25 mouse cellular contexts compared by ENCODE assay signal in the genomic region with DNA sequence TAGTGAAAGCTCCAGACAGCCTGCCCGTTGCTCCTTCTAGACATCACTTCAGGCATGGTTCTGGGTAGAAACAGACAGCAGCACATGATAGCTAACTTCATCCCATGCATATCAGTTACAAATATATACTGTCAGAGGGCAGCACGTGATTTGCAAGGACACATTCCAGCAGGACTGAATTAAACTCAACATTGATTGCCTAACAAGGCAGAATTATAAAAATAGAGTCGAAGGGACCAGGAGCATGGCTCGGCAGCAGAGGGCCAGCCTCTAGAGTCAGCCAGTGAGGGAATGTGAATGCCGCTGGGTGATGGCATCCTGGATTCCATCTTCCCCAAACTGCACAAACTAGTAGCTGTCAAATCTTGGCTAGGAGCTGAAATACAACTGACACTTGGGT.
A peak's percentile ranks its signal among the peaks of the same experiment; 100 is the strongest.
DNase-seq lines count a peak whose midpoint lies in the region; ATAC-seq and TF ChIP-seq lines count a peak whose summit lies in the region.
"Had no signal": no experiment of that assay in that cellular context is flagged by ENCODE, and none has a peak within 500 bp of the region (broad histone marks: within the 10 kb centered on the region; RNA-seq: fewer than 3 reads in every experiment).

No protein-coding gene starts in this region.

- H3K27ac ChIP-seq in heart, embryonic 10.5 days: peak overlapping the region; percentile 65; the same call in 1 of the 2 replicates
- peak overlapping the region; percentile 64 to 71 for H3K27ac ChIP-seq in heart, embryonic 14.5 days (replicated peaks in 1 of 2; ENCODE audit: control insufficient read depth in 1 of 2, insufficient read depth in 1 of 2, low read depth in 2 of 2, low read length in 2 of 2)
- H3K27ac ChIP-seq in heart, postnatal 0 days (ENCODE audit: low read depth): peak overlapping the region; percentile 7
- H3K27ac ChIP-seq: embryonic facial prominence, embryonic 10.5 days; embryonic facial prominence, embryonic 13.5 days; forebrain, embryonic 12.5 days; forebrain, embryonic 15.5 days; heart, adult 2 months; hindbrain, embryonic 12.5 days; hindbrain, embryonic 15.5 days had no signal

- 0 out of 2 replicates have a peak, but pooled peaks have one; percentile 42 for TF ChIP-seq EP300 in heart, postnatal 0 days (IDR thresholded peaks at IDR 0.05; ENCODE audit: low read depth)

- no peak for TF ChIP-seq CTCF in heart, postnatal 0 days (IDR thresholded peaks at IDR 0.05; ENCODE audit: low read depth)

- ATAC-seq in heart, embryonic 14.5 days (ENCODE audit: insufficient number of reproducible peaks, insufficient read depth, low FRiP score, low read depth): peak; percentile 27; the same call in 1 of the 2 replicates
- peak; percentile 69 for ATAC-seq in heart, postnatal 0 days (ENCODE audit: insufficient read depth, low read depth)
- ATAC-seq: forebrain, embryonic 15.5 days; intestine, postnatal 0 days; Patski had no signal

- DNase-seq in heart, embryonic 10.5 days (ENCODE audit: low spot score): no peak
- no peak for DNase-seq in heart, postnatal 14 days
- no peak for DNase-seq in heart, postnatal 4 days
- DNase-seq in heart, postnatal 0 days (ENCODE audit: low spot score): peak; percentile 28
- no peak for DNase-seq in heart, adult 9 months (ENCODE audit: low spot score in 2 of 2)
- DNase-seq: adrenal gland, postnatal 10 days; adrenal gland, postnatal 36 days; B cell, adult 2 months; cerebellum, adult 8-10 months; cerebellum, postnatal 10 days; embryo, embryonic 11 days; gastrocnemius, postnatal 25 days; heart, adult 2 months; kidney, adult 2 months had no signal

- H3K4me2 ChIP-seq in heart, embryonic 14.5 days (ENCODE audit: low read length): no peak overlapping the region
- no peak overlapping the region for H3K4me2 ChIP-seq in heart, postnatal 0 days (ENCODE audit: low read depth, low read length)
- H3K4me2 ChIP-seq: embryonic facial prominence, embryonic 13.5 days; forebrain, embryonic 12.5 days; forebrain, embryonic 15.5 days; hindbrain, embryonic 12.5 days; hindbrain, embryonic 15.5 days had no signal

- H3K9me3 ChIP-seq in heart, embryonic 10.5 days: no peaks in the 10 kb centered on the region
- H3K9me3 ChIP-seq in heart, embryonic 14.5 days (ENCODE audit: control insufficient read depth, low read length): no peaks in the 10 kb centered on the region
- H3K9me3 ChIP-seq in heart, postnatal 0 days (replicated peaks; ENCODE audit: control insufficient read depth, low read length): no peaks in the 10 kb centered on the region
- H3K9me3 ChIP-seq: embryonic facial prominence, embryonic 10.5 days; embryonic facial prominence, embryonic 13.5 days; forebrain, embryonic 12.5 days; forebrain, embryonic 15.5 days; G1E; hindbrain, embryonic 12.5 days; hindbrain, embryonic 15.5 days had no signal

- intact Hi-C loops in heart, postnatal 14 days (cut with DNase I): no loop called here

- H3K9ac ChIP-seq in heart, embryonic 14.5 days (ENCODE audit: low read length): no peak overlapping the region
- H3K9ac ChIP-seq in heart, postnatal 0 days (replicated peaks; ENCODE audit: low read depth, low read length): no peak overlapping the region
- H3K9ac ChIP-seq: embryonic facial prominence, embryonic 13.5 days; forebrain, embryonic 12.5 days; forebrain, embryonic 15.5 days; hindbrain, embryonic 12.5 days; hindbrain, embryonic 15.5 days had no signal

- 61% methylated on average over 5 of the region's 5 CpGs for WGBS in heart, embryonic 10.5 days
- 34% methylated on average over 5 of the region's 5 CpGs for WGBS in heart, embryonic 14.5 days
- 34% methylated on average over 5 of the region's 5 CpGs for WGBS in heart, postnatal 0 days

- H3K36me3 ChIP-seq in heart, embryonic 10.5 days: no peaks in the 10 kb centered on the region
- H3K36me3 ChIP-seq in heart, embryonic 14.5 days (ENCODE audit: control insufficient read depth, insufficient read depth, low read length): no peaks in the 10 kb centered on the region
- no peaks in the 10 kb centered on the region for H3K36me3 ChIP-seq in heart, postnatal 0 days (replicated peaks; ENCODE audit: control insufficient read depth, insufficient read depth, low read length)
- H3K36me3 ChIP-seq: embryonic facial prominence, embryonic 10.5 days; embryonic facial prominence, embryonic 13.5 days; forebrain, embryonic 12.5 days; forebrain, embryonic 15.5 days; G1E; hindbrain, embryonic 12.5 days; hindbrain, embryonic 15.5 days had no signal

- no peaks in the 10 kb centered on the region for H3K27me3 ChIP-seq in heart, embryonic 10.5 days (ENCODE audit: insufficient read depth, poor library complexity, severe bottlenecking)
- no peaks in the 10 kb centered on the region for H3K27me3 ChIP-seq in heart, embryonic 14.5 days (ENCODE audit: control insufficient read depth, insufficient read depth, low read length)
- H3K27me3 ChIP-seq in heart, postnatal 0 days (ENCODE audit: control insufficient read depth, insufficient read depth, low read length): no peaks in the 10 kb centered on the region
- H3K27me3 ChIP-seq: embryonic facial prominence, embryonic 13.5 days; forebrain, embryonic 12.5 days; forebrain, embryonic 15.5 days; hindbrain, embryonic 12.5 days; hindbrain, embryonic 15.5 days; Patski had no signal

- no peak overlapping the region for H3K4me3 ChIP-seq in heart, embryonic 10.5 days
- no peak overlapping the region for H3K4me3 ChIP-seq in heart, embryonic 14.5 days (ENCODE audit: control insufficient read depth in 1 of 2, insufficient read depth in 1 of 2, low read depth in 1 of 2, low read length in 2 of 2)
- H3K4me3 ChIP-seq in heart, postnatal 0 days (ENCODE audit: low read depth, low read length): no peak overlapping the region
- H3K4me3 ChIP-seq: embryonic facial prominence, embryonic 10.5 days; embryonic facial prominence, embryonic 13.5 days; erythroblast, embryonic 14.5 days; forebrain, embryonic 12.5 days; forebrain, embryonic 15.5 days; heart, adult 2 months; hindbrain, embryonic 12.5 days; hindbrain, embryonic 15.5 days had no signal

- H3K4me1 ChIP-seq in heart, embryonic 10.5 days: peaks cover 25% of the 10 kb centered on the region
- H3K4me1 ChIP-seq in heart, embryonic 14.5 days (ENCODE audit: control insufficient read depth in 2 of 2, insufficient read depth in 2 of 2, low read length in 2 of 2): peaks cover 20% of the 10 kb centered on the region in 2 experiments
- H3K4me1 ChIP-seq in heart, postnatal 0 days (ENCODE audit: control insufficient read depth, insufficient read depth): no peaks in the 10 kb centered on the region
- H3K4me1 ChIP-seq: embryonic facial prominence, embryonic 10.5 days; embryonic facial prominence, embryonic 13.5 days; forebrain, embryonic 12.5 days; forebrain, embryonic 15.5 days; hindbrain, embryonic 12.5 days; hindbrain, embryonic 15.5 days had no signal

Comparison
In these comparisons a context has a peak if more than half of its experiments do, and no peak if none do; other contexts are left out.
1. H3K27ac ChIP-seq: peak in every context shown above with its lines; median percentile 68 in heart, embryonic 14.5 days; 65 in heart, embryonic 10.5 days; 7 in heart, postnatal 0 days.